Mouse (Mus musculus) small intestine, adult 2 months (tissue): ENCODE measurements around the gene Pde4d.

Experiments
- CTCF ChIP-seq: fragments of 200-500 bp; IDR thresholded peaks from 2 replicates; pipeline ENCODE4 v1.5.1; 2012; ENCODE audit warnings: low read depth, mild to moderate bottlenecking, control low read depth, inconsistent platforms, low read length, moderate library complexity, mixed read lengths; ENCODE audit not compliant: insufficient replicate concordance, insufficient read length; ENCODE audit errors: extremely low read depth
- POLR2A ChIP-seq: fragments of 200-500 bp; IDR thresholded peaks from 2 replicates; pipeline ENCODE4 v1.6.1; 2012; ENCODE audit warnings: low read depth, mild to moderate bottlenecking, control low read depth, inconsistent platforms, low read length, moderate library complexity

GRCm38 (mm10) chr13:109556853-109557252 is 1107.1 kb downstream of the Pde4d start:
- TF ChIP-seq CTCF = no peak
- TF ChIP-seq POLR2A = no peak
